Mouse (Mus musculus) R1 (cell line): ENCODE data around the gene Echdc3.

Source experiments
- DNase-seq: peaks from one replicate; pipeline ENCODE4 v3.0.0-alpha.2; 2018; ENCODE audit warnings: low read depth, low spot score

Echdc3 gene

GRCm38 (mm10) chr2:6212724-6213511 is at the start of gene Echdc3:
Gene Echdc3, minus strand, starts transcription at chr2:6213033.
- DNase-seq = peak; percentile 89

- no peak for DNase-seq
These were observed 48.9 kb upstream of the Echdc3 start for GRCm38 (mm10) chr2:6261718-6262117.

- DNase-seq = peak; percentile 46
These were observed 48.4 kb upstream of the Echdc3 start for GRCm38 (mm10) chr2:6261201-6261672.

- DNase-seq = no peak
These were observed 47.8 kb upstream of the Echdc3 start for GRCm38 (mm10) chr2:6260661-6261060.

- no peak for DNase-seq
These were observed 46.3 kb upstream of the Echdc3 start for GRCm38 (mm10) chr2:6259182-6259581.

GRCm38 (mm10) chr2:6258026-6258425 is 45.2 kb upstream of the Echdc3 start:
- DNase-seq = no peak

- DNase-seq = no peak
These were observed 44.3 kb upstream of the Echdc3 start for GRCm38 (mm10) chr2:6257146-6257545.

- peak; percentile 23 for DNase-seq
These were observed 43.4 kb upstream of the Echdc3 start for GRCm38 (mm10) chr2:6255989-6256841.

- DNase-seq = no peak
These were observed 42.7 kb upstream of the Echdc3 start for GRCm38 (mm10) chr2:6255402-6255988.

- no peak for DNase-seq
These were observed 39.7 kb upstream of the Echdc3 start for GRCm38 (mm10) chr2:6252491-6252890.

GRCm38 (mm10) chr2:6251076-6251496 is 38.3 kb upstream of the Echdc3 start:
- no peak for DNase-seq

GRCm38 (mm10) chr2:6241446-6241845 is 28.6 kb upstream of the Echdc3 start:
- no peak for DNase-seq

- no peak for DNase-seq
These were observed 27.2 kb upstream of the Echdc3 start for GRCm38 (mm10) chr2:6240072-6240471.

- no peak for DNase-seq
These were observed 26.5 kb upstream of the Echdc3 start for GRCm38 (mm10) chr2:6239333-6239732.

GRCm38 (mm10) chr2:6238679-6239078 is 25.8 kb upstream of the Echdc3 start:
- DNase-seq = no peak

GRCm38 (mm10) chr2:6238244-6238643 is 25.4 kb upstream of the Echdc3 start:
- no peak for DNase-seq

GRCm38 (mm10) chr2:6233353-6233752 is 20.5 kb upstream of the Echdc3 start:
- no peak for DNase-seq

GRCm38 (mm10) chr2:6232755-6233154 is 19.9 kb upstream of the Echdc3 start:
- no peak for DNase-seq

GRCm38 (mm10) chr2:6230865-6231264 is 18.0 kb upstream of the Echdc3 start:
- DNase-seq = no peak

- DNase-seq = no peak
These were observed 16.9 kb upstream of the Echdc3 start for GRCm38 (mm10) chr2:6229597-6230290.

GRCm38 (mm10) chr2:6227059-6227445 is 14.2 kb upstream of the Echdc3 start:
- no peak for DNase-seq
